Mouse (Mus musculus) spleen, adult 2 months (tissue): ENCODE measurements around the gene BC049715.

Experiments used
- CTCF ChIP-seq: fragments of 200-500 bp; IDR thresholded peaks from 2 replicates; pipeline ENCODE4 v1.5.1; 2011; ENCODE audit warnings: mild to moderate bottlenecking, inconsistent platforms; ENCODE audit not compliant: insufficient read depth, insufficient read length, insufficient replicate concordance; ENCODE audit errors: extremely low read depth
- POLR2A ChIP-seq: fragments of 200-500 bp; IDR thresholded peaks from 2 replicates; pipeline ENCODE4 v1.6.1; 2011; ENCODE audit warnings: low read depth, low read length, inconsistent platforms

DNA sequence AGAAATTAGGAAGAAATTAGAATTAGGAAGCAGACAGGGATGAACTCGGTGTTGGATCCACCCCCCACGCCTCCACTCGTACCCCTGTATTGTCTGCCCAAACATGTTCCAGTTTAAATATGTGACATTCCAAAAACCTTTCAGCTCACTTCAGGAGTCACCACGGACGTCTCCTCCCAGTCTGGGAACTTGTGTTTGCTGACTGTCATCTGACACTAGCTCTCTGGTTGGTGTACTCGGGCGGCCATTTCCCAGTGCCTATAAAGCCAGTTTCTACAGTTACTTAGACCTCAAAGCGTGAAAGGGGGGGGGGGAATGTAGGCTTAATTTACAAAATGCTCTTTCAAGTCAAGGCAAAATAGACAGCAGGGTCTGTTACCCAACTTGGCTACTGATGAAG lies 54.3 kb downstream of the BC049715 start:
- TF ChIP-seq CTCF (no peak), POLR2A (no peak)
